Mouse (Mus musculus) left cerebral cortex, adult 9 months (tissue): ENCODE data around the gene Abca7.
"Not testable (repeated sequence)": the region's sequence is repeated elsewhere in the genome, so short reads cannot be mapped to it uniquely, and the experiment has no call there.

Source experiments
- DNase-seq, 2 experiments: peaks; one replicate each; pipeline ENCODE4 v3.0.0; 2022; ENCODE audit warnings: low spot score in 2 of 2

Gene Abca7

DNA sequence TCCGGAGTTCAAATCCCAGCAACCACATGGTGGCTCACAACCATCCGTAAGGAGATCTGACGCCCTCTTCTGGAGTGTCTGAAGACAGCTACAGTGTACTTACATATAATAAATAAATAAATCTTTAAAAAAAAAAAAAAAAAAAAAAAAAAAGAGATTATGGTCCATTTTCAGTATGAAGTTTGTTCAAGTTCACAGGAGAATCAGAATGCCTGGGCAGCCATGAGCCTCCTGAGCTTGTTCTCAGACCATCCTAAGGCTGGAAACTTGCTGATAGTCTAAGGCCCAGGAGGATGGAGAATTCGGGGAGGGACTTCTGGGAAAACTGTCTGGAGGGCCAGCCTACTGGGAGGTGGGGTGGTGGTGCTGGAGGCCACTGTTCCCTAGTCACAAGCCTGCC lies 49.1 kb downstream of the Abca7 start:
- not testable (repeated sequence) for DNase-seq

DNA sequence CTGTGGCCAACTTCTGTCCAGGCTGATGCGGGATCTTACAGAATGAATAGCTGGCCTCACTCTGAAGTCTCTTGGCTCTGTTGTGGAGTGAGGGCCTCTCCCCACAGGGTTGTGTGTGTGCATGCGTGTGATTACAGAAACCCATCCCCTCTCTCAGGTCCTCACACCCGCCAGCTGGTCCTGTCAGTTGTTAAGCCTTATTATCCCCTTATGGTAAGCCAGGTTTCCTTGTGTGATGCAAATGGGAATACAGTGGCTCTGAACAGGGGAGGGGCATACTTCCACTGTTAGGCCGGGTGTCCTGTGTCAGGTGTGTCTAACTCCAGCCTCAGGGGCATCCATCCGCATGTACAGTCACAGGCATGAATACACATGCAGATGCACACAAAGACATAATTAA lies 49.5 kb downstream of the Abca7 start:
- no peak for DNase-seq

GRCm38 (mm10) chr10:80047041-80047565 lies 50.8 kb downstream of the Abca7 start, which contains the start of gene Gpx4:
TSS of gene Gpx4 (plus strand) at chr10:80047166.
- no peak for DNase-seq

- DNase-seq = no peak
These were observed 52.1 kb downstream of the Abca7 start for GRCm38 (mm10) chr10:80048396-80048795.

- DNase-seq = no peak
These were observed 52.5 kb downstream of the Abca7 start for GRCm38 (mm10) chr10:80048834-80049233.

DNA sequence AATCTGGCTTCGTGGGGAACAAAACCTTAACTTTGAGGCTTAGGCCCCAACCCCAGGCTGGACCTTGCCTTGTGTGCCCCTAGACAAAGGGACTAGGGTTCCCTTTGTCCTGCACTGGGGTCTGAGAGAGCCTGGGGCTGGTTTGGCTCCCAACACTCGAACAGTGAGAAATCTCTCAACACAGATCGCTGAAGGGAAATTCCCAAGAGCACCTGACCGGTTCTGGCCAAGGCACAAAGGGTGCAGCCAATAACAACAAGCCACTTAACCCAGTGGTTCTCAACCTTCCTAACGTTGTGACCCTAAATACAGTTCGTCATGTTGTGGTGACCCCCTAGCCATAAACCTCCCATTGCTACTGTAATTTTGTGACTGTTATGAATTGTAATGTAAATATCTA lies 54.0 kb downstream of the Abca7 start:
- DNase-seq = no peak

GRCm38 (mm10) chr10:80050885-80051617 lies 54.8 kb downstream of the Abca7 start:
- no peak for DNase-seq

GRCm38 (mm10) chr10:80051618-80052373 lies 55.5 kb downstream of the Abca7 start:
- DNase-seq = no peak

DNA sequence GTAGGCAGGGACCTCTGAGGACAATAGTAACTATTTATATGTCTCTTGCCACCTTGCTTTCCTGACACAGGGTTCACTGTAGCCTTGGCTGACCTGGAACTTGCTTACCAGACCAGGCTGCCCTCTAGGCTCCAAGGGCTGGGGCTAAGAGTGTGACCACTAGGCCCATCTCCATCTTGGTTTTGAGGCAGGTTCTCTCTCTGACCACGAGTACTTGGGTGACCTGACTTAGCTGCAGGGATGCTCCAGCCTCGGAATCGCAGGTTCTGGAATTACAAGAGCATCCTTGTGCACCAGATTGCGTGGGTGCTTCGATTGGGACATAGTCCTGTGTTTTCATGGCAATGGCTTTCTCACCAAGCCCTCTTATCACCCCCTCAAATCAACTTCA lies 56.1 kb downstream of the Abca7 start:
- DNase-seq = no peak

GRCm38 (mm10) chr10:80053259-80053780 lies 57.0 kb downstream of the Abca7 start:
- peak; percentile 99 to 100 for DNase-seq

- DNase-seq = peak in 1 of 2 experiments; percentile 60
These were observed 57.8 kb downstream of the Abca7 start for GRCm38 (mm10) chr10:80053831-80054815.

DNA sequence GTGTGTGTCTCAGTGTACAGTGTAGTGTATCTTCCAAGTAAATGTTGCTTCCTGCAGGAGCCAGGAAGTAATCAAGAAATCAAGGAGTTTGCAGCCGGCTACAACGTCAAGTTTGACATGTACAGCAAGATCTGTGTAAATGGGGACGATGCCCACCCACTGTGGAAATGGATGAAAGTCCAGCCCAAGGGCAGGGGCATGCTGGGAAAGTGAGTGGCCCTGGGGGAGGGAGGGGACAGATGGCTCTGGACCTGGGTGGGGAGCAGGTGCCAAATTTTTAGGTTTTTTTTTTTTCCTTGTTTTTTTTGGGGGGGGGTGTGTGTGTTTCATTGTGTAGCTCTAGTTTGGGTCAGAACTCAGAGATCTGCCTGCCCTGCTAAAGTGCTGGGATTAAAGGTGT lies 58.6 kb downstream of the Abca7 start:
- not testable (repeated sequence) for DNase-seq

GRCm38 (mm10) chr10:80055364-80055763 lies 59.1 kb downstream of the Abca7 start:
- no peak for DNase-seq

- DNase-seq = no peak
These were observed 59.6 kb downstream of the Abca7 start for GRCm38 (mm10) chr10:80055891-80056290.

- DNase-seq = no peak
These were observed 60.2 kb downstream of the Abca7 start for GRCm38 (mm10) chr10:80056506-80056905.

DNA sequence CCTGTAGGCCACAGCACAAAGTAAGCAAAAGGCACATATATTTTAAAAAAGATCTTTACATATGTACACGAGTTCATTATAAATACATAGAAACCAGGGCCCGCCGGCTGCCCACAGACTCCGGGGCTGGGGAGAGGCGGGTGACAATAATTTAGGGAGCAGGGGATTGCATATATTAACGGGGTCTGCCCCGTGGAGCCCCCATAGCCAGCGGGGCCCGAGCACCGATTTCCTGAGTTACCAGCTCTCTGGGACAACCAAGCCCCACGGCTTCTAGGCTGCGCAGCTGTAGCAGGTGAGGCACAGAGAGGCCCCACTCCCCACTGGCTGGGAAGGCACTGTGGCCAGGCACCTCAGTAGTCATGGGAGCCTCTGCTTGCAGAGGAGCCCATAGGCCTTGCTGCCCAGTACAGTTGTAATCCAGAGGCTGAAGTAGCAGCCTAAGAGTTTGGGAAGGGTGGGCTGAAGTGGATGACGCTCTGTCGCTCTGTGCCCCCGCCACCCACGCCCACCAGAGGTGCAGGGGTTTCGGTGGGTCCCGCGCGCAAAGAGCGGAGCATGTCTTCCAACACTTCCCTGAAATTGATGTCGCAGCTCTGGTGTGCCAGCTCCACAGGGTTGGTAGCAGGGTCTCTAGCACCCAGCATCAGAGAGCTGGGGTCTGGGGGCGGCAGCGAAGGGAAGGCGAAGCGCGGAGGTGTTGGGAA lies 60.8 kb downstream of the Abca7 start:
- no peak for DNase-seq

- DNase-seq = no peak
These were observed 61.5 kb downstream of the Abca7 start for GRCm38 (mm10) chr10:80057683-80058326.

DNA sequence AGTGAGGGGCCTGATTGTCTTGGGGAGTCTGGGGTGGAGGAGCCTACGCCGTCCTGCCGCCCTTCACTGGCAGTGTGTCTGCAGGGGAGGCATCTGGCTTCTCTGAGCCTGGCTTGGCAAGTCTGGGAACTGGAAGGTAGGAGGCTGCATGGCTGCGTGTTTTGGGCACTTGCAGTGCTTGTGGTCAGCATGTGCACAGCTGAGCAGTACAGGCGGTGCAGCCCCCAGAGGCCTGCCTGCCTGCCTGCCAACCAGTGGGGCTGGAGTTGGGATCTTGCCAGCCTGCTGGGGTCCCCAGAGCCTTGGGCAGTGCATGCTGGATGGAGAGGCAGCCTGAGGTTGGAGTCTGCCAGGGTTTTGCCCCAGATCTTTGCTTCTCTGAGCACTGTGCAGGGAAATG lies 66.8 kb downstream of the Abca7 start:
- DNase-seq = no peak

DNA sequence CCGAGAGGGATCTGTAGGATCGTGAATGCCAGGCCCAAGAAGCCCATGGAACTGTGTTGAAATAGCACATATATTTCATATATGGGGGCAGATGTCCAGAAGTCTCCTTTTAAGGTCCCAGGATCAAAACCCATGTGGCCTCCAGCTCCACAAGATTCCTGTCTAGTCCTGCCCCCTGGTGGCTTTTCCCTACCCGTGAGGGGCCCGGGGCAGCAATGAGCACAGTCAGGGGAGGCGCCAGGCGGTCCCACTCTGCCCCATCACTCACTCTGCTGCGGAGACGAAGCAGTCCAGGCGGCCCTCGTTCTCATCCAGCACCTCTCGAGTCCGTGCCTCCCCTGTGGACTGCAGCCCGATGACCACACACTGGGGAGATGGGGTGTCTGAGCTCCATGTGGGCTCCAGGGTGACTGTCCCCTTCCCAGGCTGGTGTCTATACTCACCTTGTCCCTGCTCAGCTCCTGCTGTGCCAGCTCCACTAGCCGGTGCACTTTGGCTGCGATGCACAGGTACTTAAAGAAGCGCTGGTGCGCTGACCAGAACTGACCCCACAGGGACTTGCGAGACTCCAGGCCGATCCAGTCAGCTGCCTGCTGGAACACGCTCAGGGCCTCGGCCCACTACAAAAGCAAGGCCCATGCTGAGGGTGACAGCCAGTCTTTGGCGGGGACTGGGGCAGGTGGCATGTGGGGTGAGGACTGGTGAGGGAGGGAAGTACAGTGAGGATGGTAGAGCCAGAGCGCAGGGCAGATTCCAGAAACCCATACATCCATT lies 67.8 kb downstream of the Abca7 start:
- no peak for DNase-seq
